Mouse (Mus musculus): ENCODE measurements around the gene Cd180. TPM values are rescaled to one million over a fixed set of nuclear protein-coding genes. Genes with fewer than 3 reads are reported as not detected.

Cd180 gene
- polyA plus RNA-seq, 1 experiment from 2014 or later: 0.63 TPM

- no peaks in the 10 kb centered on the region for H3K4me1 ChIP-seq (ENCODE audit: control insufficient read depth, insufficient read depth, low read depth, low read length)
- H3K4me3 ChIP-seq (ENCODE audit: low read length): no peak overlapping the region
- H3K27me3 ChIP-seq (replicated peaks; ENCODE audit: control insufficient read depth, insufficient read depth, low read length): no peaks in the 10 kb centered on the region
- no peak overlapping the region for H3K9ac ChIP-seq (ENCODE audit: low read depth, low read length)
- no peak for ATAC-seq
- WGBS: 41% methylated on average over 11 of the region's 11 CpGs
- no peak overlapping the region for H3K4me2 ChIP-seq (ENCODE audit: low read length)
- H3K9me3 ChIP-seq (ENCODE audit: control insufficient read depth, low read length): no peaks in the 10 kb centered on the region
- no peak overlapping the region for H3K27ac ChIP-seq (ENCODE audit: low read depth, low read length)
- H3K36me3 ChIP-seq (ENCODE audit: control insufficient read depth, insufficient read depth, low read length): no peaks in the 10 kb centered on the region
These were observed 1.8 kb upstream of the Cd180 start for GRCm38 (mm10) chr13:102691408-102692150.

GRCm38 (mm10) chr13:102694154-102694553, 796 bp downstream of the Cd180 start:
- peaks cover 7% of the 10 kb centered on the region for H3K4me1 ChIP-seq (ENCODE audit: control insufficient read depth, insufficient read depth, low read depth, low read length)
- ATAC-seq: no peak
- no peak overlapping the region for H3K4me2 ChIP-seq (ENCODE audit: low read length)
- no peaks in the 10 kb centered on the region for H3K27me3 ChIP-seq (replicated peaks; ENCODE audit: control insufficient read depth, insufficient read depth, low read length)
- H3K36me3 ChIP-seq (ENCODE audit: control insufficient read depth, insufficient read depth, low read length): no peaks in the 10 kb centered on the region
- H3K4me3 ChIP-seq (ENCODE audit: low read length): no peak overlapping the region
- no peak overlapping the region for H3K9ac ChIP-seq (ENCODE audit: low read depth, low read length)
- no peak overlapping the region for H3K27ac ChIP-seq (ENCODE audit: low read depth, low read length)
- no peaks in the 10 kb centered on the region for H3K9me3 ChIP-seq (ENCODE audit: control insufficient read depth, low read length)
- WGBS: 93% methylated on average over 7 of the region's 7 CpGs

GRCm38 (mm10) chr13:102695121-102695905, 2.0 kb downstream of the Cd180 start:
- no peak overlapping the region for H3K4me3 ChIP-seq (ENCODE audit: low read length)
- H3K4me2 ChIP-seq (ENCODE audit: low read length): no peak overlapping the region
- H3K9me3 ChIP-seq (ENCODE audit: control insufficient read depth, low read length): no peaks in the 10 kb centered on the region
- no peak for ATAC-seq
- H3K36me3 ChIP-seq (ENCODE audit: control insufficient read depth, insufficient read depth, low read length): no peaks in the 10 kb centered on the region
- H3K4me1 ChIP-seq (ENCODE audit: control insufficient read depth, insufficient read depth, low read depth, low read length): peaks cover 11% of the 10 kb centered on the region
- no peak overlapping the region for H3K9ac ChIP-seq (ENCODE audit: low read depth, low read length)
- H3K27ac ChIP-seq (ENCODE audit: low read depth, low read length): no peak overlapping the region
- WGBS: 84% methylated on average over 7 of the region's 7 CpGs
- H3K27me3 ChIP-seq (replicated peaks; ENCODE audit: control insufficient read depth, insufficient read depth, low read length): no peaks in the 10 kb centered on the region

- Histone ChIP-seq H3K4me3 (ENCODE audit: low read length) (peak overlapping the region; percentile 20; the same call in 1 of the 2 replicates), H3K4me1 (ENCODE audit: control insufficient read depth, insufficient read depth, low read depth, low read length) (peaks cover 11% of the 10 kb centered on the region), H3K4me2 (ENCODE audit: low read length) (peak overlapping the region; percentile 52), H3K36me3 (ENCODE audit: control insufficient read depth, insufficient read depth, low read length) (no peaks in the 10 kb centered on the region), H3K9me3 (ENCODE audit: control insufficient read depth, low read length) (no peaks in the 10 kb centered on the region), H3K9ac (ENCODE audit: low read depth, low read length) (peak overlapping the region; percentile 64), H3K27ac (ENCODE audit: low read depth, low read length) (peak overlapping the region; percentile 80), H3K27me3 (replicated peaks; ENCODE audit: control insufficient read depth, insufficient read depth, low read length) (no peaks in the 10 kb centered on the region)
- no peak; the same call in 1 of the 2 replicates for ATAC-seq
- WGBS: 11% methylated on average over 10 of the region's 10 CpGs
These were observed 5.0 kb downstream of the Cd180 start for GRCm38 (mm10) chr13:102698335-102698734.

GRCm38 (mm10) chr13:102698751-102699323, 5.5 kb downstream of the Cd180 start:
- ATAC-seq: peak; percentile 97
- H3K36me3 ChIP-seq (ENCODE audit: control insufficient read depth, insufficient read depth, low read length): no peaks in the 10 kb centered on the region
- peak overlapping the region; percentile 80 for H3K27ac ChIP-seq (ENCODE audit: low read depth, low read length)
- 19% methylated on average over 14 of the region's 14 CpGs for WGBS
- H3K4me2 ChIP-seq (ENCODE audit: low read length): peak overlapping the region; percentile 52
- H3K4me3 ChIP-seq (ENCODE audit: low read length): peak overlapping the region; percentile 20
- no peaks in the 10 kb centered on the region for H3K9me3 ChIP-seq (ENCODE audit: control insufficient read depth, low read length)
- no peaks in the 10 kb centered on the region for H3K27me3 ChIP-seq (replicated peaks; ENCODE audit: control insufficient read depth, insufficient read depth, low read length)
- peak overlapping the region; percentile 64 for H3K9ac ChIP-seq (ENCODE audit: low read depth, low read length)
- H3K4me1 ChIP-seq (ENCODE audit: control insufficient read depth, insufficient read depth, low read depth, low read length): peaks cover 11% of the 10 kb centered on the region

- no peak overlapping the region for H3K4me2 ChIP-seq (ENCODE audit: low read length)
- H3K4me3 ChIP-seq (ENCODE audit: low read length): no peak overlapping the region
- H3K27ac ChIP-seq (ENCODE audit: low read depth, low read length): no peak overlapping the region
- H3K9ac ChIP-seq (ENCODE audit: low read depth, low read length): no peak overlapping the region
- peaks cover 11% of the 10 kb centered on the region for H3K4me1 ChIP-seq (ENCODE audit: control insufficient read depth, insufficient read depth, low read depth, low read length)
- no peaks in the 10 kb centered on the region for H3K9me3 ChIP-seq (ENCODE audit: control insufficient read depth, low read length)
- H3K36me3 ChIP-seq (ENCODE audit: control insufficient read depth, insufficient read depth, low read length): no peaks in the 10 kb centered on the region
- no peak for ATAC-seq
- WGBS: 86% methylated on average over 5 of the region's 5 CpGs
- no peaks in the 10 kb centered on the region for H3K27me3 ChIP-seq (replicated peaks; ENCODE audit: control insufficient read depth, insufficient read depth, low read length)
These were observed 6.8 kb downstream of the Cd180 start for GRCm38 (mm10) chr13:102700176-102700575.

- no peaks in the 10 kb centered on the region for H3K9me3 ChIP-seq (ENCODE audit: control insufficient read depth, low read length)
- H3K27me3 ChIP-seq (replicated peaks; ENCODE audit: control insufficient read depth, insufficient read depth, low read length): no peaks in the 10 kb centered on the region
- no peak overlapping the region for H3K4me2 ChIP-seq (ENCODE audit: low read length)
- no peak overlapping the region for H3K9ac ChIP-seq (ENCODE audit: low read depth, low read length)
- no peak overlapping the region for H3K27ac ChIP-seq (ENCODE audit: low read depth, low read length)
- WGBS: 91% methylated on average over 3 of the region's 3 CpGs
- H3K4me1 ChIP-seq (ENCODE audit: control insufficient read depth, insufficient read depth, low read depth, low read length): peaks cover 11% of the 10 kb centered on the region
- H3K36me3 ChIP-seq (ENCODE audit: control insufficient read depth, insufficient read depth, low read length): no peaks in the 10 kb centered on the region
- H3K4me3 ChIP-seq (ENCODE audit: low read length): no peak overlapping the region
- ATAC-seq: no peak
These were observed 7.4 kb downstream of the Cd180 start for GRCm38 (mm10) chr13:102700744-102701143.

- no peak overlapping the region for H3K4me3 ChIP-seq (ENCODE audit: low read length)
- no peaks in the 10 kb centered on the region for H3K4me1 ChIP-seq (ENCODE audit: control insufficient read depth, insufficient read depth, low read depth, low read length)
- H3K4me2 ChIP-seq (ENCODE audit: low read length): no peak overlapping the region
- H3K36me3 ChIP-seq (ENCODE audit: control insufficient read depth, insufficient read depth, low read length): no peaks in the 10 kb centered on the region
- no peaks in the 10 kb centered on the region for H3K9me3 ChIP-seq (ENCODE audit: control insufficient read depth, low read length)
- WGBS: 80% methylated on average over 1 of the region's 1 CpGs
- H3K9ac ChIP-seq (ENCODE audit: low read depth, low read length): no peak overlapping the region
- H3K27ac ChIP-seq (ENCODE audit: low read depth, low read length): no peak overlapping the region
- ATAC-seq: no peak
- H3K27me3 ChIP-seq (replicated peaks; ENCODE audit: control insufficient read depth, insufficient read depth, low read length): no peaks in the 10 kb centered on the region
These were observed 23.6 kb downstream of the Cd180 start for GRCm38 (mm10) chr13:102716973-102717372.

GRCm38 (mm10) chr13:102725416-102725815, 32.1 kb downstream of the Cd180 start:
- Histone ChIP-seq H3K4me3 (ENCODE audit: low read length) (no peak overlapping the region), H3K4me1 (ENCODE audit: control insufficient read depth, insufficient read depth, low read depth, low read length) (no peaks in the 10 kb centered on the region), H3K27ac (ENCODE audit: low read depth, low read length) (no peak overlapping the region), H3K9ac (ENCODE audit: low read depth, low read length) (no peak overlapping the region), H3K9me3 (ENCODE audit: control insufficient read depth, low read length) (no peaks in the 10 kb centered on the region), H3K27me3 (replicated peaks; ENCODE audit: control insufficient read depth, insufficient read depth, low read length) (no peaks in the 10 kb centered on the region), H3K36me3 (ENCODE audit: control insufficient read depth, insufficient read depth, low read length) (no peaks in the 10 kb centered on the region), H3K4me2 (ENCODE audit: low read length) (no peak overlapping the region)
- ATAC-seq: no peak
